Mouse (Mus musculus): Measurements from ENCODE around the gene Smpd3. TPM values are rescaled to one million over a fixed set of nuclear protein-coding genes. Genes with fewer than 3 reads are reported as not detected.

Smpd3 gene
- total RNA-seq (2021), result 10 to 100 TPM; 59.4 to 74.6 TPM

- peak; percentile 99 to 100 for DNase-seq (ENCODE audit: low spot score in 2 of 2)
- intact Hi-C loops (cut with DNase I), result loop anchor here (2.0 kb wide), 1 partner anchor 65 kb away; no protein-coding TSS in a partner anchor
Observed at GRCm38 (mm10) chr8:106337852-106338521, at the start of gene Smpd3. TSS of gene Smpd3 (minus strand) at chr8:106337988.

GRCm38 (mm10) chr8:106381026-106381425, 43.2 kb upstream of the Smpd3 start:
- DNase-seq (ENCODE audit: low spot score in 2 of 2), result no peak
- intact Hi-C loops (cut with DNase I), result no loop called here

- DNase-seq (ENCODE audit: low spot score in 2 of 2), result no peak
- intact Hi-C loops (cut with DNase I), result no loop called here
Observed at GRCm38 (mm10) chr8:106379357-106379756, 41.6 kb upstream of the Smpd3 start.

GRCm38 (mm10) chr8:106378501-106379048, 40.8 kb upstream of the Smpd3 start:
- no peak for DNase-seq (ENCODE audit: low spot score in 2 of 2)
- intact Hi-C loops (cut with DNase I), result no loop called here

- intact Hi-C loops (cut with DNase I), result no loop called here
- no peak for DNase-seq (ENCODE audit: low spot score in 2 of 2)
Observed at GRCm38 (mm10) chr8:106376862-106377261, 39.1 kb upstream of the Smpd3 start.

GRCm38 (mm10) chr8:106375957-106376356, 38.2 kb upstream of the Smpd3 start:
- intact Hi-C loops (cut with DNase I), result no loop called here
- no peak for DNase-seq (ENCODE audit: low spot score in 2 of 2)

GRCm38 (mm10) chr8:106369069-106369468, 31.3 kb upstream of the Smpd3 start:
- intact Hi-C loops (cut with DNase I), result no loop called here
- DNase-seq (ENCODE audit: low spot score in 2 of 2), result no peak

- DNase-seq (ENCODE audit: low spot score in 2 of 2), result no peak
- intact Hi-C loops (cut with DNase I), result no loop called here
Observed at GRCm38 (mm10) chr8:106368501-106368900, 30.7 kb upstream of the Smpd3 start.

- no peak for DNase-seq (ENCODE audit: low spot score in 2 of 2)
- intact Hi-C loops (cut with DNase I), result no loop called here
Observed at GRCm38 (mm10) chr8:106364837-106365236, 27.0 kb upstream of the Smpd3 start.

- intact Hi-C loops (cut with DNase I), result no loop called here
- DNase-seq (ENCODE audit: low spot score in 2 of 2), result no peak
Observed at GRCm38 (mm10) chr8:106364278-106364677, 26.5 kb upstream of the Smpd3 start.

- DNase-seq (ENCODE audit: low spot score in 2 of 2), result no peak
- intact Hi-C loops (cut with DNase I), result no loop called here
Observed at GRCm38 (mm10) chr8:106363321-106363720, 25.5 kb upstream of the Smpd3 start.

- intact Hi-C loops (cut with DNase I), result no loop called here
- no peak for DNase-seq (ENCODE audit: low spot score in 2 of 2)
Observed at GRCm38 (mm10) chr8:106359650-106360338, 22.0 kb upstream of the Smpd3 start.

- DNase-seq (ENCODE audit: low spot score in 2 of 2), result no peak
- intact Hi-C loops (cut with DNase I), result no loop called here
Observed at GRCm38 (mm10) chr8:106351135-106351534, 13.3 kb upstream of the Smpd3 start.

- intact Hi-C loops (cut with DNase I), result no loop called here
- peak in 1 of 2 experiments; percentile 39 for DNase-seq (ENCODE audit: low spot score in 2 of 2)
Observed at GRCm38 (mm10) chr8:106349398-106349797, 11.6 kb upstream of the Smpd3 start.

- DNase-seq (ENCODE audit: low spot score in 2 of 2), result no peak
- intact Hi-C loops (cut with DNase I), result no loop called here
Observed at GRCm38 (mm10) chr8:106346123-106346522, 8.3 kb upstream of the Smpd3 start.

GRCm38 (mm10) chr8:106343471-106343870, 5.7 kb upstream of the Smpd3 start:
- intact Hi-C loops (cut with DNase I), result no loop called here
- DNase-seq (ENCODE audit: low spot score in 2 of 2), result no peak

- no peak for DNase-seq (ENCODE audit: low spot score in 2 of 2)
- intact Hi-C loops (cut with DNase I), result no loop called here
Observed at GRCm38 (mm10) chr8:106342828-106343227, 5.0 kb upstream of the Smpd3 start.

- DNase-seq (ENCODE audit: low spot score in 2 of 2), result no peak
- intact Hi-C loops (cut with DNase I), result no loop called here
Observed at GRCm38 (mm10) chr8:106338741-106339209, 987 bp upstream of the Smpd3 start.

GRCm38 (mm10) chr8:106336561-106336960, 1.2 kb downstream of the Smpd3 start:
- intact Hi-C loops (cut with DNase I), result loop anchor here (2.0 kb wide), 1 partner anchor 64 kb away; no protein-coding TSS in a partner anchor
- DNase-seq (ENCODE audit: low spot score in 2 of 2), result peak; percentile 70 to 74

GRCm38 (mm10) chr8:106336031-106336430, 1.8 kb downstream of the Smpd3 start:
- peak in 1 of 2 experiments; percentile 54 for DNase-seq (ENCODE audit: low spot score in 2 of 2)
- intact Hi-C loops (cut with DNase I), result loop anchor here (2.0 kb wide), 1 partner anchor 63 kb away; no protein-coding TSS in a partner anchor

GRCm38 (mm10) chr8:106335196-106335595, 2.6 kb downstream of the Smpd3 start:
- intact Hi-C loops (cut with DNase I), result no loop called here
- no peak for DNase-seq (ENCODE audit: low spot score in 2 of 2)
